Comparison of ENCODE assay signal across 32 mouse cellular contexts in genomic region chr5:17704160-17704559, GRCm38 (mm10).
DNase-seq lines count a peak whose midpoint lies in the region; ATAC-seq and TF ChIP-seq lines count a peak whose summit lies in the region.
"Had no signal": no experiment of that assay in that cellular context is flagged by ENCODE, and none has a peak within 500 bp of the region (broad histone marks: within the 10 kb centered on the region; RNA-seq: fewer than 3 reads in every experiment).

No protein-coding gene starts in this region.

- no peaks in the 10 kb centered on the region for H3K9me3 ChIP-seq in forebrain, postnatal 0 days (ENCODE audit: low read length)
- H3K9me3 ChIP-seq in forebrain, embryonic 16.5 days (ENCODE audit: control insufficient read depth, low read length) = no peaks in the 10 kb centered on the region
- no peaks in the 10 kb centered on the region for H3K9me3 ChIP-seq in limb, embryonic 13.5 days
- H3K9me3 ChIP-seq: embryonic facial prominence, embryonic 15.5 days; forebrain, embryonic 12.5 days; heart, embryonic 13.5 days; liver, embryonic 15.5 days; megakaryocyte, embryonic 14.5 days; midbrain, embryonic 13.5 days had no signal

- TF ChIP-seq CTCF in forebrain, postnatal 0 days (IDR thresholded peaks at IDR 0.05; ENCODE audit: low read depth) = no peak
- no peak for TF ChIP-seq CTCF in brain, embryonic 14.5 days (IDR thresholded peaks at IDR 0.05; ENCODE audit: borderline replicate concordance, extremely low read depth, insufficient read depth, insufficient read length)

- H3K9ac ChIP-seq in forebrain, postnatal 0 days = no peak overlapping the region
- H3K9ac ChIP-seq in forebrain, embryonic 16.5 days (replicated peaks; ENCODE audit: low read depth, low read length) = no peak overlapping the region
- no peak overlapping the region for H3K9ac ChIP-seq in limb, embryonic 13.5 days
- H3K9ac ChIP-seq: embryonic facial prominence, embryonic 15.5 days; forebrain, embryonic 12.5 days; heart, embryonic 13.5 days; hindbrain, embryonic 14.5 days; liver, embryonic 15.5 days; midbrain, embryonic 13.5 days had no signal

- 67% methylated on average over 3 of the region's 3 CpGs for WGBS in forebrain, postnatal 0 days
- WGBS in forebrain, embryonic 16.5 days = 66% methylated on average over 3 of the region's 3 CpGs
- WGBS in limb, embryonic 13.5 days = 17% methylated on average over 3 of the region's 3 CpGs

- no peaks in the 10 kb centered on the region for H3K27me3 ChIP-seq in forebrain, postnatal 0 days (ENCODE audit: insufficient read depth, low read length)
- no peaks in the 10 kb centered on the region for H3K27me3 ChIP-seq in forebrain, embryonic 16.5 days (replicated peaks; ENCODE audit: control insufficient read depth, insufficient read depth, low read length)
- H3K27me3 ChIP-seq in limb, embryonic 13.5 days = no peaks in the 10 kb centered on the region
- H3K27me3 ChIP-seq: embryonic facial prominence, embryonic 15.5 days; forebrain, embryonic 12.5 days; heart, embryonic 13.5 days; liver, embryonic 15.5 days; megakaryocyte, embryonic 14.5 days; midbrain, embryonic 13.5 days had no signal

- no peaks in the 10 kb centered on the region for H3K36me3 ChIP-seq in forebrain, postnatal 0 days (ENCODE audit: insufficient read depth)
- H3K36me3 ChIP-seq in forebrain, embryonic 16.5 days (ENCODE audit: control insufficient read depth, insufficient read depth) = no peaks in the 10 kb centered on the region
- H3K36me3 ChIP-seq in limb, embryonic 13.5 days = peaks cover 8% of the 10 kb centered on the region; the same call in 1 of the 2 replicates
- H3K36me3 ChIP-seq: embryonic facial prominence, embryonic 15.5 days; forebrain, embryonic 12.5 days; heart, embryonic 13.5 days; liver, embryonic 15.5 days; midbrain, embryonic 13.5 days had no signal

- no peak for TF ChIP-seq POLR2A in brain, embryonic 14.5 days (IDR thresholded peaks at IDR 0.05; ENCODE audit: borderline replicate concordance, extremely low read depth, insufficient read depth, insufficient read length, poor library complexity, severe bottlenecking)

- DNase-seq in forebrain, postnatal 0 days = no peak
- DNase-seq in brain, embryonic 14.5 days (ENCODE audit: low read depth) = peak; percentile 20
- peak; percentile 67 for DNase-seq in forelimb bud, embryonic 11.5 days (ENCODE audit: low read depth, low spot score)
- no peak for DNase-seq in urinary bladder, postnatal 25 days (ENCODE audit: low spot score)
- DNase-seq in retina, postnatal 1 day = no peak
- DNase-seq: adrenal gland, postnatal 25 days; cerebellum, adult 18-20 months; cerebellum, postnatal 10 days; gastrocnemius, adult 2 months; gastrocnemius, postnatal 36 days; heart, adult 2 months; heart, postnatal 10 days; kidney, adult 18-20 months; kidney, postnatal 14 days; lung, postnatal 4 days; right cerebral cortex, adult 18-20 months; spleen, adult 18-20 months; thymus, adult 18-20 months; thymus, postnatal 25 days had no signal

- H3K4me1 ChIP-seq in forebrain, postnatal 0 days (ENCODE audit: insufficient read depth) = no peaks in the 10 kb centered on the region
- no peaks in the 10 kb centered on the region for H3K4me1 ChIP-seq in forebrain, embryonic 16.5 days (replicated peaks; ENCODE audit: control insufficient read depth, insufficient read depth, low read length)
- H3K4me1 ChIP-seq in limb, embryonic 13.5 days = peaks cover 8% of the 10 kb centered on the region; the same call in 1 of the 2 replicates
- H3K4me1 ChIP-seq: embryonic facial prominence, embryonic 15.5 days; forebrain, embryonic 12.5 days; liver, embryonic 15.5 days; megakaryocyte, embryonic 14.5 days; midbrain, embryonic 13.5 days had no signal

- no peak overlapping the region for H3K27ac ChIP-seq in forebrain, postnatal 0 days (ENCODE audit: low read depth, low read length)
- H3K27ac ChIP-seq in forebrain, embryonic 16.5 days (ENCODE audit: low read length) = no peak overlapping the region
- H3K27ac ChIP-seq in limb, embryonic 13.5 days = no peak overlapping the region
- H3K27ac ChIP-seq: embryonic facial prominence, embryonic 15.5 days; forebrain, embryonic 12.5 days; gastrocnemius, adult 2 months; heart, adult 2 months; heart, embryonic 13.5 days; hindbrain, embryonic 14.5 days; liver, embryonic 15.5 days; midbrain, embryonic 13.5 days; stomach, postnatal 0 days had no signal

- H3K4me2 ChIP-seq in forebrain, postnatal 0 days (ENCODE audit: low read depth) = no peak overlapping the region
- H3K4me2 ChIP-seq in forebrain, embryonic 16.5 days (ENCODE audit: low read length) = no peak overlapping the region
- H3K4me2 ChIP-seq in limb, embryonic 13.5 days (replicated peaks) = no peak overlapping the region
- H3K4me2 ChIP-seq: embryonic facial prominence, embryonic 15.5 days; forebrain, embryonic 12.5 days; heart, embryonic 13.5 days; hindbrain, embryonic 14.5 days; liver, embryonic 15.5 days; midbrain, embryonic 13.5 days had no signal

- no peak overlapping the region for H3K4me3 ChIP-seq in forebrain, postnatal 0 days (ENCODE audit: low read depth, low read length)
- H3K4me3 ChIP-seq in forebrain, embryonic 16.5 days (replicated peaks; ENCODE audit: low read length) = no peak overlapping the region
- no peak overlapping the region for H3K4me3 ChIP-seq in limb, embryonic 13.5 days
- H3K4me3 ChIP-seq: embryonic facial prominence, embryonic 15.5 days; forebrain, embryonic 12.5 days; gastrocnemius, adult 2 months; heart, adult 2 months; heart, embryonic 13.5 days; liver, embryonic 15.5 days; megakaryocyte, embryonic 14.5 days; midbrain, embryonic 13.5 days had no signal

- ATAC-seq in forebrain, postnatal 0 days = peak; percentile 18; the same call in 1 of the 2 replicates
- no peak for ATAC-seq in forebrain, embryonic 16.5 days
- ATAC-seq in limb, embryonic 13.5 days (ENCODE audit: low FRiP score, low read depth) = peak; percentile 62
- ATAC-seq: CD4-positive, CD25-positive, alpha-beta regulatory T cell, adult 4 months; inflammation-experienced regulatory T-cells, adult 6 months; lung, postnatal 0 days; midbrain, embryonic 13.5 days had no signal

Comparison
In these comparisons a context has a peak if more than half of its experiments do, and no peak if none do; other contexts are left out.
1. DNase-seq: peak in brain, embryonic 14.5 days (single experiment) and forelimb bud, embryonic 11.5 days (single experiment); none in forebrain, postnatal 0 days (single experiment), urinary bladder, postnatal 25 days (single experiment) and retina, postnatal 1 day (single experiment).